Mouse (Mus musculus) bone marrow macrophage, adult 2 months (primary cell): ENCODE measurements around the gene Pigv.

Experiments used
- CTCF ChIP-seq: IDR thresholded peaks from 2 replicates; pipeline ENCODE4 v1.5.1; 2012; ENCODE audit warnings: low read depth, mild to moderate bottlenecking, low read length, moderate library complexity
- POLR2A ChIP-seq: IDR thresholded peaks from 2 replicates; pipeline ENCODE4 v1.6.1; 2012; ENCODE audit warnings: mild to moderate bottlenecking, low read depth, low read length, borderline replicate concordance

DNA sequence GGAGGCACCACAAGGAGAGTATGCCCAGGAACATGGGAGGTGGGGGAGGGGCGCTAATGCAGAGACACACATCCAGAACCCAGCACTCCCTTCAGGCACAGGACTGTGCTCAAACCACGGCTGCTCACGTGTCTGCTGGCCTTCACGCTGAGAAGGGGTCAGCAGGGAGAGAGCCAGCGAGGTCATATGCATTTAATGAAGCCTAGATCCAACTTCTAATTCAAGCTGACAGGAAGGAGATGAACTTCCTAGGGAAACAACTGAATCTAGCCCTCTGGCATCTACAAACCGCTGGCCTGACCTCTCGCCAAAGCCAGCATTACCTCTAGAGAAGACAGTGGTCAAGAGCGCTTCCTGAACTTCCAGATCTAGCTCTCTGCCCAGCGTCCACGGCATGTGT, 57.0 kb downstream of the Pigv start:
- TF ChIP-seq CTCF, result no peak
- no peak for TF ChIP-seq POLR2A
